Mouse (Mus musculus) G1E (cell line): ENCODE results near the gene Hpd.

Experiments
- CTCF ChIP-seq: IDR thresholded peaks from 2 replicates; pipeline ENCODE4 v1.5.1; 2012; ENCODE audit warnings: low read depth, low read length, inconsistent platforms, mixed read lengths
- GATA1 ChIP-seq: IDR thresholded peaks from 2 replicates; pipeline ENCODE4 v1.6.1; 2012; ENCODE audit warnings: borderline replicate concordance, low read length, inconsistent platforms, mixed read lengths
- TAL1 ChIP-seq: conservative IDR thresholded peaks from 2 replicates; pipeline ENCODE4 v1.6.1; 2012; ENCODE audit warnings: low read depth, low read length, inconsistent platforms, mixed read lengths

DNA sequence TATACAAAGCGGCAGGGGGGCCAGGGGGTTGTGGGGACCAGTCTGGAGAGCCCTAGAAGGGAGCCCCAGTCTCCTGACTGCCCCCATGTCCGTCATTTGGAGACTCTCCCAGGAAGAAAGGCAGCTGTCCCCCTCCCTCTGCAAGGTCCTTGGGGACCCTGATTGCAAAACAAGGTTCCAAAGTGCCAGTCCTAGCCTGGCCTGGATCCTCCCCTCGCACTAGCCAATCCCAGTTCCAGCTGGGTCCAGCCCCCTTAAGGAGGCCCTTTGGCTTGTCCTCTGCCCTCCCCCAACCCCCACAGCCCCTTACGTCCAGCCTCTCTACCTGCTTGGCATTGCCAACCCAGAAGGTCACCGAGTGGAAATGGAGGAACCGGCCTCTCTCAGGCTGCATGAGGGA, 991 bp downstream of the Hpd start:
- TF ChIP-seq CTCF (no peak), TAL1 (no peak), GATA1 (no peak)
